Mouse (Mus musculus) heart, postnatal 0 days (tissue): ENCODE data around the gene Iffo2. TPM values are rescaled to one million over a fixed set of nuclear protein-coding genes. Genes with fewer than 3 reads are reported as not detected.

Experiments used
- ATAC-seq: fragments of 200-750 bp; cut with Nextera tagmentation; 2 replicates; pipeline ENCODE4 v1.8.0; 2017; ENCODE audit warnings: low read depth, moderate number of reproducible peaks, moderate library complexity; ENCODE audit not compliant: insufficient read depth
- DNase-seq: peaks from one replicate; pipeline ENCODE4 v3.0.0-alpha.2; 2016; ENCODE audit warnings: low spot score
- H3K27ac ChIP-seq: fragments of 300-500 bp; sonication (generic); 2 replicates; pipeline ENCODE4 v1.5.1; 2014; ENCODE audit warnings: low read depth, mild to moderate bottlenecking
- H3K27me3 ChIP-seq: fragments of 300-500 bp; sonication (generic); 2 replicates; pipeline ENCODE4 v1.6.1; 2014; ENCODE audit warnings: low read length, mixed read lengths; ENCODE audit not compliant: control insufficient read depth, insufficient read depth
- H3K36me3 ChIP-seq: fragments of 300-500 bp; sonication (generic); replicated peaks from 2 replicates; pipeline ENCODE4 v1.6.1; 2014; ENCODE audit warnings: low read length, mixed read lengths; ENCODE audit not compliant: control insufficient read depth, insufficient read depth
- H3K4me1 ChIP-seq: fragments of 300-500 bp; sonication (generic); 2 replicates; pipeline ENCODE4 v1.6.1; 2014; ENCODE audit warnings: antibody characterized with exemption; ENCODE audit not compliant: control insufficient read depth, insufficient read depth
- H3K4me2 ChIP-seq: fragments of 300-500 bp; sonication (generic); 2 replicates; pipeline ENCODE4 v1.6.1; 2014; ENCODE audit warnings: low read depth, mild to moderate bottlenecking, low read length, moderate library complexity
- H3K4me3 ChIP-seq: fragments of 300-500 bp; sonication (generic); 2 replicates; pipeline ENCODE4 v1.5.1; 2014; ENCODE audit warnings: low read depth, low read length
- H3K9ac ChIP-seq: fragments of 300-500 bp; sonication (generic); replicated peaks from 2 replicates; pipeline ENCODE4 v1.6.1; 2014; ENCODE audit warnings: low read depth, low read length, mixed read lengths
- H3K9me3 ChIP-seq: fragments of 300-500 bp; sonication (generic); replicated peaks from 2 replicates; pipeline ENCODE4 v1.6.1; 2016; ENCODE audit warnings: low read length; ENCODE audit not compliant: control insufficient read depth
- CTCF ChIP-seq: IDR thresholded peaks from 2 replicates; pipeline ENCODE4 v1.5.1; 2016; ENCODE audit warnings: antibody characterized with exemption, control low read depth, low read depth
- EP300 ChIP-seq: IDR thresholded peaks from 2 replicates; pipeline ENCODE4 v1.6.1; 2016; ENCODE audit warnings: antibody characterized with exemption, low read depth
- WGBS: fragments of 180-500 bp; shearing (Covaris S2); extraction: QIAGEN DNeasy Blood & Tissue Kit; methylation state at CpG from one replicate; pipeline ENCODE4 v1.1.7; 2014; 5-methylcytosine and 5-hydroxymethylcytosine counted together
- polyA plus RNA-seq: library from polyadenylated mRNA; unstranded; fragments of >200 nt; fragmentation: Nextera tagmentation; extraction: Ambion mirVana; gene quantifications from 2 replicates; pipeline ENCODE4 v1.2.1, GENCODE M21; 2015
- total RNA-seq: library from RNA; depleted of rRNA; stranded (reverse); fragments of >200 nt; gene quantifications from 2 replicates; pipeline ENCODE4 v1.2.3, GENCODE M21; 2014; ENCODE audit warnings: low replicate concordance

The Iffo2 gene
- total and polyA plus RNA-seq, 2 experiments from 2014 or later, result 2.9 to 6.4 TPM

- 94% methylated on average over 16 of the region's 16 CpGs for WGBS
- Histone ChIP-seq H3K4me3 (no peak overlapping the region), H3K27ac (no peak overlapping the region), H3K4me1 (no peaks in the 10 kb centered on the region), H3K4me2 (no peak overlapping the region), H3K27me3 (0 out of 2 replicates have a peak, but pooled peaks cover 7% of the 10 kb centered on the region), H3K9ac (no peak overlapping the region), H3K9me3 (no peaks in the 10 kb centered on the region), H3K36me3 (no peaks in the 10 kb centered on the region)
- TF ChIP-seq EP300, result no peak
- no peak for TF ChIP-seq CTCF
- DNase-seq (no peak), ATAC-seq (no peak)
Observed at GRCm38 (mm10) chr4:139638356-139638755, 108.0 kb downstream of the Iffo2 start.

GRCm38 (mm10) chr4:139639801-139640200 is 109.5 kb downstream of the Iffo2 start:
- 0 out of 2 replicates have a peak, but pooled peaks cover 7% of the 10 kb centered on the region for H3K27me3 ChIP-seq
- no peak overlapping the region for H3K9ac ChIP-seq
- no peaks in the 10 kb centered on the region for H3K4me1 ChIP-seq
- no peak overlapping the region for H3K4me2 ChIP-seq
- TF ChIP-seq CTCF (no peak), EP300 (no peak)
- WGBS, result 70% methylated on average over 12 of the region's 12 CpGs
- no peak overlapping the region for H3K27ac ChIP-seq
- H3K4me3 ChIP-seq, result no peak overlapping the region
- H3K36me3 ChIP-seq, result peaks cover 1% of the 10 kb centered on the region; the same call in 1 of the 2 replicates
- no peak for ATAC-seq
- no peak for DNase-seq
- no peaks in the 10 kb centered on the region for H3K9me3 ChIP-seq

DNA sequence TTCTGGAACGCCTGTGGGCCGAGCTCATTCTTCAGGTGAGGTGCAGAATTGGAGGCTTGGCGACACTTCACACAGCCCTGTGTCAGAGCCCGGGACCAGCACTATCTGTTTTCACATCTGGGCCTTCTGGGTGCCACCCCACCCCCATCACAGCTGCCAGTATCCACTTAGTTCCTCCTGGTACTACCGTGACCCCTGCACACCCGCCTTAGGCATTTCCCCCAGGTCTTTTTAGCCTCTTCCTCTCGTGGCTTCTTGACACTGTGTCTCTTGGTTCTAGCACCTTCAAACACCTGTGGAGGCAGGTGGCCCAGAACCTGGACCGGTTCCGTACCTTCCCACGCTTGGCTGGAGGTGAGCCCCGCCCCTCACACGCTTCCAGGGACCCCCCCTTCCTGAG is 110.0 kb downstream of the Iffo2 start:
- Histone ChIP-seq H3K4me1 (no peaks in the 10 kb centered on the region), H3K27me3 (0 out of 2 replicates have a peak, but pooled peaks cover 7% of the 10 kb centered on the region), H3K9ac (no peak overlapping the region), H3K9me3 (no peaks in the 10 kb centered on the region), H3K4me2 (no peak overlapping the region), H3K4me3 (no peak overlapping the region), H3K27ac (no peak overlapping the region), H3K36me3 (peaks cover 6% of the 10 kb centered on the region; the same call in 1 of the 2 replicates)
- 82% methylated on average over 11 of the region's 12 CpGs for WGBS
- ATAC-seq, result no peak
- no peak for DNase-seq
- TF ChIP-seq EP300, result no peak

- no peak overlapping the region for H3K4me2 ChIP-seq
- H3K36me3 ChIP-seq, result peaks cover 6% of the 10 kb centered on the region; the same call in 1 of the 2 replicates
- H3K4me1 ChIP-seq, result no peaks in the 10 kb centered on the region
- H3K27ac ChIP-seq, result no peak overlapping the region
- 55% methylated on average over 6 of the region's 6 CpGs for WGBS
- no peak overlapping the region for H3K4me3 ChIP-seq
- no peak overlapping the region for H3K9ac ChIP-seq
- no peak for DNase-seq
- ATAC-seq, result no peak
- no peaks in the 10 kb centered on the region for H3K9me3 ChIP-seq
- no peak for TF ChIP-seq EP300
- TF ChIP-seq CTCF, result no peak
- 0 out of 2 replicates have a peak, but pooled peaks cover 7% of the 10 kb centered on the region for H3K27me3 ChIP-seq
Observed at GRCm38 (mm10) chr4:139640775-139641174, 110.4 kb downstream of the Iffo2 start.

GRCm38 (mm10) chr4:139641829-139642425 is 111.6 kb downstream of the Iffo2 start:
- ATAC-seq (peak; percentile 34; the same call in 1 of the 2 replicates), DNase-seq (no peak)
- no peaks in the 10 kb centered on the region for H3K9me3 ChIP-seq
- H3K9ac ChIP-seq, result no peak overlapping the region
- H3K4me2 ChIP-seq, result peak overlapping the region; percentile 54
- 6% methylated on average over 29 of the region's 30 CpGs for WGBS
- H3K36me3 ChIP-seq, result peaks cover 10% of the 10 kb centered on the region; the same call in 1 of the 2 replicates
- H3K4me3 ChIP-seq, result peak overlapping the region; percentile 23
- 0 out of 2 replicates have a peak, but pooled peaks cover 7% of the 10 kb centered on the region for H3K27me3 ChIP-seq
- no peak for TF ChIP-seq CTCF
- no peak for TF ChIP-seq EP300
- no peak overlapping the region for H3K27ac ChIP-seq
- H3K4me1 ChIP-seq, result no peaks in the 10 kb centered on the region
